Mouse (Mus musculus): Measurements from ENCODE around the gene Omt2a.
"Not testable (repeated sequence)": the region's sequence is repeated elsewhere in the genome, so short reads cannot be mapped to it uniquely, and the experiment has no call there.

Omt2a gene

DNA sequence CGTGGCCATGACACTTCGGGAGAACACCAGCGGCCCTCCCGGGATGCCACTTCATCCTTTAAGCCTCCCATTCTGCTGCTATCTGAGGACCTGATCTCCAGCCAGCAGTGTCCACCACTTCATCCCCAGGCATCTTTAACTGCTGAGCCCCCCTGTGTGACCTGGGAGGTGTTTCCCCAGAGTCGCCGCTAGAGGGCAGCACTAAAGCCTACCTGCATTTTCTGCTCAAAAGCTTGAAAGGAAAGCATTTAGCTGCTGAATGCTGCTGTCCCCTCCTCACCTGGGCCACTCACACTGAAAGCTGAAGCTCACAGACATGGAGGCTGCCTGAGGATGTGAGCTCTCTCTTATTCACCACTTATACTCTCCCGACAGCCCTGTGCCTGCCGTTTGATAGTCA is 25.7 kb upstream of the Omt2a start:
- CTCF ChIA-PET = interaction anchor here (0.6 to 1.8 kb wide), 31 partner anchors 9 to 227 kb away, joined by 3 to 29 read pairs (median 3); partner anchors contain the start of gene Ddx43 (in 1 of the 4)
- POLR2A ChIA-PET = interaction anchor here in 3 of 4 experiments (0.6 to 1.8 kb wide), 11 partner anchors 19 to 149 kb away, joined by 3 to 9 read pairs (median 4); partner anchors contain the start of gene Dppa5a (in 1 of the 3)

DNA sequence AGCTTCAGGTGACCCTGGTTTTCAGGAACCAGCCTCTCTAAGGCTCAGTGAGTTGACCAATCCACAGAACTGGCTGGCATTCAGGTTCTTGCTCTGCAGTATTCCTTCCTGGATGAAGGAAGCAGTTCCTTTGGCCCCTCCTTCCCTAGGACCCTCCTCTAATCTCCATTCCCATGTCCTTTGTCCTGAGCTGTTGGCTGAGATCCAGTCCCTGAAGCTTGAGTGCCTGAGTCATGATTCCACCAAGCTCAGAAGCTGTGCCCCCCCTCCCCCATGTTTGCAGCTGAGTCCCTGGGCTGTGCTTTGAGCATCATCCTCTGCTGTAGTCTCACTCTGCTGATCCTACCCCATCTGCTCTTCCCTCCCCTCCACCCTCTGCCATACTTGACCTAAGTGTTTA is 22.5 kb upstream of the Omt2a start:
- CTCF ChIA-PET = interaction anchor here in 1 of 4 experiments (0.5 kb wide), 1 partner anchor 93 kb away, joined by 3 read pairs; no protein-coding TSS in a partner anchor
- POLR2A ChIA-PET = not testable (repeated sequence)

DNA sequence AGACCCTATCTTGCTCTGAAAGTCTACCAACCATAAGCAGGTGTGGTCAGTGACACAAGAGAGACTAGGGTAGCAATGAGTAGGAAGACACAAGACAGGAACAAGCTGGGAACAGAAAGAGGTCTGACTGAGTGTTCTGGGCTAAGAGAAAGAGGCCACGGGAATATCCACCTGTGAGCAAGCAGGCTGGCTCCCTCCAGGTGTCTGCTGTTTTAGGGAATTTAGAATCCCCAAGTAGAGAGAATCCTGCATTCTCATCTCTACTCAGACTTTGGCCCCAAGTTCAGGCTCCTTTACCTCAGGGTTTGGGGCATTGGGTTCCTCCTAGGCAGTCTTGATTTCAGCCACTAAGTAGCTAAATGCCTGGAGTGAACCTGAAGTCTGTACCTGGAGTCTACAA is 12.7 kb upstream of the Omt2a start, which contains the start of gene Omt2b:
Omt2b (plus strand) TSS at position 301 of the 400 bp plus-strand sequence.
- POLR2A ChIA-PET = not testable (repeated sequence)
- CTCF ChIA-PET = interaction anchor here in 1 of 4 experiments (0.6 kb wide), 1 partner anchor 210 kb away, joined by 7 read pairs; no protein-coding TSS in a partner anchor

DNA sequence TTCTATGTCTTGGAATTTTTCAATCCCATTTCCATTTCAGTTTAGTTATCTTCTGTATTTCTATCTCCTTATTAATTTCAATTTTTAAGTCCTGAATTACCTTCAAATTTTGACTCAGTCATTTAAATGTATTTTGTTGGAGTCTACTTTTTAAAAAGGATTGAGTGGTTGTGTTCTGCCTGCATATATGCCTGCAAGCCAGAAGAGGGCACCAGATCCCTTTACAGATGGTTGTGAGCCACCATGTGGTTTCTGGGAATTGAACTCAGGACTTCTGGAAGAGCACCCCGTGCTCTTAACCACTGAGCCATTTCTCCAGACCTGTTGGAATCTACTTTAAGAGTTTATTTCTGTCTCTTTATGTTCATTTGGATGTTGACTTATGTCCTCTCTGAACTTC is 4.9 kb upstream of the Omt2a start:
- CTCF ChIA-PET = no interaction called here
- POLR2A ChIA-PET = no interaction called here

DNA sequence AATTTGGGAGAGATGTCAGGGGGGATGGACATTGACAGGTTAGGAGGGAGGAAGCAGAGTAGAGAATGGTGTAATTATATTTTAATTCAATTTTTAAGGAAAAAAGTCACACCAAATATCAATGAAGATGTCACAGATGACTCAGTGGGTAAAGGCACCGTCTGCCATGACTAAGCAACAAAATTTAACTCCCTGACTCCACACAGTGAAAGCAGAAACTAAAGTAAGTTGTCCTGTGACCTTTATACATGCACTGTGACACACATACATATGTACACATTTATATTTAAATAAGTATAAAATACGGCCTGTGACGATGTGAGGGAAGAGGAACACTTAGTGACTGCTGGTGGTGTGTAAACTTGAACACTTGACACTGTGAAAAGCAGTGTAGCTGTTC is 6.5 kb downstream of the Omt2a start:
- POLR2A ChIA-PET = interaction anchor here in 1 of 4 experiments (0.5 kb wide), 1 partner anchor 116 kb away, joined by 3 read pairs; no protein-coding TSS in a partner anchor
- CTCF ChIA-PET = not testable (repeated sequence)

DNA sequence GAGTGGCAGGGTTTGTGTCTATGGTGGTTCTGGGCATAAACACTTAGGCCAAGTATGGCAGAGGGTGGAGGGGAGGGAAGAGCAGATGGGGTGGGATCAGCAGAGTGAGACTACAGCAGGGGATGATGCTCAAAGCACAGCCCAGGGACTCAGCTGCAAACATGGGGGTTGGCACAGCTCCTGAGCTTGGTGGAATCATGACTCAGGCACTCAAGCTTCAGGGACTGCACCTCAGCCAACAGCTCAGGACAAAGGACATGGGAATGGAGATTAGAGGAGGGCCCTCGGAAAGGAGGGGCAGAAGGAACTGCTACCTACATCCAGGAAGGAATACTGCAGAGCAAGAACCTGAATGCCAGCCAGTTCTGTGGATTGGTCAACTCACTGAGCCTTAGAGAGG is 15.5 kb downstream of the Omt2a start:
- POLR2A ChIA-PET, CTCF ChIA-PET: not testable (repeated sequence)

DNA sequence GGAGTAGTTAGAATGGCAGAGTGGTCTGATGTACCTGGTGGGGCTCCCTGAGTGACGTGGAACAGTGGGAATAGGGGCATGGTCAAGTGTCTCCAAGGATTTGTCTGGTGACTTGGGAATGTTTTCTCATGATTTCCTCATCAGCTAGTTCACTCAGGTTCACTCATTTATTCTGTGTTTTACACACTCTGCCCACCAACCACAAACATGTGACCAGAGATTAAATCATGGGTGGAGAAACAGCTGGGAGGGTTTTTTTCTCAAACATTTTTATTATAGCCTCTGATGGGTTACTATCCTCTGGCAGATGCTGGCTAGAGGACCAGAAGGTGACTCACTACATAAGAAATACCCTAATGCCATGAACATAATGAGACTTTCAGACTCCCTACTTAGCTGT is 16.4 kb downstream of the Omt2a start:
- ChIA-PET CTCF (no interaction called here), POLR2A (no interaction called here)

DNA sequence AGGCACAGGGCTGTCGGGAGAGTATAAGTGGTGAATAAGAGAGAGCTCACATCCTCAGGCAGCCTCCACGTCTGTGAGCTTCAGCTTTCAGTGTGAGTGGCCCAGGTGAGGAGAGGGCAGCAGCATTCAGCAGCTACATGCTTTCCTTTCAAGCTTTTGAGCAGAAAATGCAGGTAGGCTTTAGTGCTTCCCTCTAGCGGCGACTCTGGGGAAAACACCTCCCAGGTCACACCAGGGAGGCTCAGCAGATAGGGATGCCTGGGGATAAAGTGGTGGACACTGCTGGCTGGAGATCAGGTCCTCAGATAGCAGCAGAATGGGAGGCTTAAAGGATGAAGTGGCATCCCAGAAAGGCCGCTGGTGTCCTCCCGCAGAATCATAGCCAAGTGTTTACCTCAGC is 18.5 kb downstream of the Omt2a start:
- CTCF ChIA-PET = interaction anchor here (0.6 to 1.8 kb wide), 11 partner anchors 8 to 168 kb away, joined by 3 to 29 read pairs (median 4); no protein-coding TSS in a partner anchor
- POLR2A ChIA-PET = interaction anchor here in 1 of 4 experiments (0.5 to 1.5 kb wide), 3 partner anchors 44 to 72 kb away, joined by 3 to 5 read pairs (median 3); partner anchors contain the start of gene Dppa5a

DNA sequence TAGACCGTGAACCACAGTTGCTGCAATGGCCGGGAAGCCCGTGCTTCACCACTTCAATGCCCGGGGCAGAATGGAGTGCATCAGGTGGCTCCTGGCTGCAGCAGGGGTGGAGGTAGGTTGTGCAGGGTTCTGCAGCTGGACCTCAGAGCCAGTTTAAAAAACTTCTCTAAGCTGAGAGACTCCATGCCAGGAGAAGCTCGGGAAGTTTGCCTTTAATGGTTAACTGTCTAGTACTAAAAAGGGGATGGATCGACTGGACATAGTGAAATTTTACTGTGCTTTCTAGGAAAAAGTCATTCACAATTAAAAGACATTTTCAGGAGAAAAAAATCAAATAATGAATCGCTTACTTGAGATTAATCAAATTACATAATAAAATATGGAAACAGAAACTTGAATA is 19.8 kb downstream of the Omt2a start:
- CTCF ChIA-PET = not testable (repeated sequence)
- POLR2A ChIA-PET = interaction anchor here in 1 of 4 experiments (0.6 kb wide), 1 partner anchor 184 kb away, joined by 3 read pairs; no protein-coding TSS in a partner anchor

DNA sequence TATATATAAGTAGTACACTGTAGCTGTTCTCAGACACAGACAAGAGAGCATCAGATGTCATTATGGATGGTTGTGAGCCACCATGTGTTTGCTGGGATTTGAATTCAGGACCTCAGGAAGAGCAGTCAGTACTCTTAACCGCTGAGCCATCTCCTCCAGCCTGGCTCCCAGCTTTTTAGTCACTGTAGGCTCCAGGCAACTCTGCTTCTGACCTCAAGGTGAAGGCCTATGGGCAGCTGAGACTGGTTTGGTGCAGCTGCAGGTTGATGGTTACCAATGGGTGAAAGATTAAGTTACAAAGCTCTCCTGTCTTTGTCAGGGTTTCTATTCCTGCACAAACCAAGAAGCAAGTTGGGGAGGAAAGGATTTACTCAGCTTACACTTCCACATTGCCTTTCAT is 20.9 kb downstream of the Omt2a start:
- CTCF ChIA-PET = interaction anchor here in 2 of 4 experiments (0.6 to 1.2 kb wide), 3 partner anchors 12 to 64 kb away, joined by 3 to 6 read pairs (median 3); no protein-coding TSS in a partner anchor
- POLR2A ChIA-PET = interaction anchor here in 1 of 4 experiments (1.0 kb wide), 1 partner anchor 117 kb away, joined by 3 read pairs; no protein-coding TSS in a partner anchor

DNA sequence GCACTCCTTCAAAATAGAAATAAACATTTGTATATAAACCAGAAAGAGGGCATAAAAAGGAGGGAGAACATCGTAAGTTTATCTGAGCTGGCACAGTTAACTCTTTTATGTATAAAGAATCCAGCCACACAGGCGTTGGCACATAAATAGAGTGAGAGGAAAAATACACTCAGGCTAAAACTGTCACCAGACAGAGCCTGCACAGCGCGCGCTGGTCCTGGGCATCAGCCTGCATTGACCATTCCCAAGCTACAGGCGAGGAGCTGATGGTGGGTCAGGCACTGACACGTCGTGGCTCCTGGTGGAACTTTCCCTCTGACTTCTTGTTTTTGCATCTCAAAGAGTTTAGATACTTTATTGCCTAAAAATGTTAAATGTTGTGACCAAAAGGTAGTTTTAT is 22.1 kb downstream of the Omt2a start:
- POLR2A ChIA-PET = not testable (repeated sequence)
- CTCF ChIA-PET = interaction anchor here in 1 of 4 experiments (1.2 kb wide), 1 partner anchor 48 kb away, joined by 3 read pairs; no protein-coding TSS in a partner anchor

DNA sequence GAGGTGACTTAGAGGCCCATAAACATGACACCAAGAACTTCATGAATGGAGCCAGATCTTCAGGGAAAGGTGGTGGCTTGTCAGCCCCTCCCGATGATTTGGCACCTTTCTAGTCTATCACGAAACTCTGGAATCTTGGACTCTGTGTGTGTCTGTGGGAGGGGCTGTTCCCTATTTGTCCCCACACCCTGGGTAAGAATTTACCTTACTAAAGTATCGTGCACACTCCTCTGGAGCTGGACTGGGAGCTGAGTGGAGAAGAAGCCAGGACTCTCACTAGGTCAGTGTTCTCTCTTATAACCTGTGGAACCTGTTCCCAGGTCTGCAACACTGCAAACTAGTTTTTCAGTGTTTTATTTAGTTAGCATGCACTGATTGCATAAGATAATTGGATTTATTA is 24.9 kb downstream of the Omt2a start, which contains the start of gene Gm10639:
Gm10639 (plus strand) TSS at position 201 of the 400 bp plus-strand sequence.
- CTCF ChIA-PET, POLR2A ChIA-PET: not testable (repeated sequence)

DNA sequence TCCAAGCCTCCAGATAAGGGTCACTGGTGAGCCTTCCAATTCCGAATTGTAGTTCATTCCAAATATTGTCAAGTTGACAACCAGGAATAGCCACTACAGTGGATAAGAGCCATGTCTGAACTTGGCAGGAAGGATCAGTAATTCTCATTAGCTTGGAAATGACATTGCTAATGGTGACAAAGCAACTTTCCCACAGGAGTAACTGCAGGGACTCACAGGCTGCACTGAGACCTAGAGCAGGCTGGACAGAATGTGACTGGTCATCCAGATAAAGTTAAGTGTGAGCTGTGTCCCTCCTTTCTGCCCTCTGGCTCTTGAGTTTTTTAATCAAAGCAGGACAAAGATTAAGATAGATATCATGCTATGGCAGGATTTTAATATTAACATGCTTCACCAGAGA is 25.5 kb downstream of the Omt2a start:
- CTCF ChIA-PET = not testable (repeated sequence)
- POLR2A ChIA-PET = interaction anchor here in 2 of 4 experiments (0.6 kb wide), 2 partner anchors 19 to 142 kb away, joined by 3 read pairs; no protein-coding TSS in a partner anchor

DNA sequence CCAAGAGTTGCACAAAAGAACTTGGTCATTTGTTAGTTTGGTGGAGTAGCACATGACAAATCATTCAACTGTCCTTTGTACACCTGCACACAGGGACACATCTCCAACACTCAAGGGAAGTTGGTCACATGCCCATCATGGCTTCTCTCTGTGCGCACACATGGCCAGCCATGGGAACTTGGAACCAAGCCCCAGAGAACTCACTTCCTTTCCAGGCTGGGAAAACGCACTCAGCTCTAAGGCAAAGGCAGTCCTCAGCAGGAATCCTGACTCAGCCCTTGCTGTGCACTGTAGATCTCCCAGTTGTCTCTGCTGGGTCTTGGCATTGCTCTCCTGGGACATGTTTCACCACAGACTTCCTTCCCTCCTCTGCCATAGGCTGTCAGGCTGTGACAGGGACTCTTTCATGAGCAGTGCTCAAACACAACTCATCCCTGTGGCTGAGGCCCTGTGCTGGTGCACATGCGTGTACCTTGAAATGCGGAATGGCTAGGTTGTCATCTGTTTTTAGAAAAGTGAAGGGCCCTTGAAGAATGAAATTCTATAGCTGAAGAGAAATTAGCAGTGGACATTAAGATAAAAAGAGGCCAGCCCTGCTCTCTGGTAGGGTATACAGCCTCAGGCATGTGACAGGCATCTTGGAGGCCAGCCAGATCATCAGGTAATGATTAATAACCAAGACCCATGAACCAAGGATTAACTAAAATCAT is 32.4 kb downstream of the Omt2a start:
- POLR2A ChIA-PET = interaction anchor here in 1 of 4 experiments (0.6 kb wide), 1 partner anchor 145 kb away, joined by 3 read pairs; no protein-coding TSS in a partner anchor
- CTCF ChIA-PET = not testable (repeated sequence)

DNA sequence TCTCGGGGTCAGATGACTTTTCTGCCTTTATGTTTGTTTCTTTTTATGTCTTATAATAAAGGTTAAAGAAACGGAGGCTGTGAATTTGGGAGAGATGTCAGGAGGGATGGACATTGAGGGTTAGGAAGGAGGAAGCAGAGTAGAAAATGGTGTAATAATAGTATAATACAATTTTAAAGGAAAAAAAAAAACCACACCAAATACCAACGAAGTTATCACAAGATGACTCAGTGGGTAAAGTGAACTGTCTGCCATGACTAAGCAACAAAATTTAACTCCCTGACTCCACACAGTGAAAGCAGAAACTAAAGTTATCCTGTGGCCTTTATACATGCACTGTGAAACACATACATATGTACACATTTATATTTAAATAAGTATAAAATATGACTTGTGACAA is 43.7 kb downstream of the Omt2a start:
- CTCF ChIA-PET, POLR2A ChIA-PET: not testable (repeated sequence)
